Mouse (Mus musculus): ENCODE measurements around the gene Hnrnpul2.
"Not testable (repeated sequence)": the region's sequence is repeated elsewhere in the genome, so short reads cannot be mapped to it uniquely, and the experiment has no call there.

The Hnrnpul2 gene

GRCm38 (mm10) chr19:8852236-8852928 lies 32.6 kb downstream of the Hnrnpul2 start:
- DNase-seq, result no peak

GRCm38 (mm10) chr19:8853117-8853516 lies 33.3 kb downstream of the Hnrnpul2 start:
- no peak for DNase-seq

GRCm38 (mm10) chr19:8857689-8858088 lies 37.9 kb downstream of the Hnrnpul2 start:
- DNase-seq, result no peak

DNA sequence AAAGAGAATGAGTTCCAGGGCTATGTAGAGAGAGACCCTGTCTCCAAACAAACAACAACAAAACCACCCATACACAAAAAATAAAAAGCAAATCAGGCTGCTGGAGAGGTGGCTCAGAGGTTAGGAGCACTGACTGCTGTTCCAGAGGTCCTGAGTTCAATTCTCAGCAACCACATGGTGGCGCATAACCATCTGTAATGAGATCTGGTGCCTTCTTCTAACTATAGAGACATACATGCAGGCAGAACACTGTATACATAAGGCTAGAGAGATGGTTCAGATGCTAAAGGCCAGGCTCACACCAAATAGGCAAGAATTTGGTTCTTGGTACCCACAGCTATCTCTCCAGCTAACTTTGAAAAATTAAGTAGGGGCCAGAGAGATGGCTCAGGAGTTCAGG lies 39.2 kb downstream of the Hnrnpul2 start:
- DNase-seq, result no peak

DNA sequence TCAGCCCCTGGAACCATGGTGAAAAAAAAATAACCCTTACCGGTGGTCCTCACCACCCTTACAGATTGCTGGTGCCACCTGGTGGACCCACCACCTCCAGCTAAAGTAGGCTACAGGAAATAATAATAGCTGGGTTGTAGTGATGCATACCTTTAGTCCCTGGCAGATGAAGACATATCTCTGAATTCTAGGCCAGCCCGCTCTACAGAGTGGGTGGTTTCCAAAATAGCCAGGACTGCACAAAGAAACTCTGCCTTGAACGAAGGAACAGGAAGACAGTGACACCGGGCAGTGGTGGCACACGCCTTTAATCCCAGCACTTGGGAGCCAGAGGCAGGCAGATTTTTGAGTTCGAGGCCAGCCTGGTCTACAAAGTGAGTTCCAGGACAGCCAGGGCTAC lies 44.5 kb downstream of the Hnrnpul2 start:
- no peak for DNase-seq

- DNase-seq, result not testable (repeated sequence)
These were observed 50.6 kb downstream of the Hnrnpul2 start for GRCm38 (mm10) chr19:8870381-8870780.

DNA sequence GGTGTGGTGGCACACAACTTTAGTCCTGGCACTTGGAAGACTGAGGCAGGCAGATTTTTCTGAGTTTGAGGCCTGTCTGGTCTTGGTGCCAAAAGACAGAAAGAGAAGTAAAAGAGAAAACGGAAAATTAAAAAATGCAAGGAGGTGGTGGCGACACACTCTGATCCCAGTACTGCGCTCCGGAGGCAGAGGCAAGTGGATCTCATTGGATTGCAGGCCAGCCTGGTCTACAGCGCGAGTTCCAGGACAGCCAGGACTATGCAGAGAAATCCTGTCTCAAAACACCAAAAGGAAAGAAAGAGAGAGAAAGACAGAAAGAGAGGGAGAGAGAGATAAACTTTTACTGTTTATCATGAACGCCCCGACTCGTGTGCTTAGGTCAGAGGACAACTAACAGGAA lies 51.0 kb downstream of the Hnrnpul2 start:
- no peak for DNase-seq

GRCm38 (mm10) chr19:8871267-8872186 lies 51.7 kb downstream of the Hnrnpul2 start, which contains the start of gene Ubxn1:
Gene Ubxn1 (plus strand): TSS chr19:8871496.
- peak; percentile 97 for DNase-seq

DNA sequence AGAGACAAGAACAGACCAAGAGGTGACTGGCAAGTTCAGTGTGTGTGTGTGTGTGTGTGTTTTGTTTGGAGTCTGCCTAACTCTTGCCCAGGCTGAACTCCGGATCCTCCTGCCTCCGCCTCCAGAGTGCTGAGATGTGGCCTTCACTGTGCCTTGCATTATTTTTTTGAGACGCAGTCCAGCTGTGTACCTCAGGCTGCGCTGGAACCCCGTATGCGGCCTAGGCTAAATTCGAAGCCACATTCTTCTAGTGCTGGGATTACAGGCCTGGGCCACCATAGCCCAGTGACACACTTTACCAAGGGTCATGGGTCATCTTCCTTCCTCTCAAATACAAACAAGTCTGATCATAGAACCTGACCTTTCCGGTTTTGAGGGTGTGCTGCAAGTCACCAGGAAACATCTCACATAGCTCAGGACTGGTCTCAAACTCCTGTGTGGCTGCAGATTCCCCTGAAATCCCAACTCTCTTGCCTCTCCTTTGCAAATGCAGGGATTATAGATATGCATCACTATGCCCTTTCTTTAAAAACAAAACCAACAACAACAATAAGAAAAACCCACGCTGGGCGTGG lies 52.5 kb downstream of the Hnrnpul2 start:
- no peak for DNase-seq

- no peak for DNase-seq
These were observed 55.2 kb downstream of the Hnrnpul2 start for GRCm38 (mm10) chr19:8875031-8875430.

DNA sequence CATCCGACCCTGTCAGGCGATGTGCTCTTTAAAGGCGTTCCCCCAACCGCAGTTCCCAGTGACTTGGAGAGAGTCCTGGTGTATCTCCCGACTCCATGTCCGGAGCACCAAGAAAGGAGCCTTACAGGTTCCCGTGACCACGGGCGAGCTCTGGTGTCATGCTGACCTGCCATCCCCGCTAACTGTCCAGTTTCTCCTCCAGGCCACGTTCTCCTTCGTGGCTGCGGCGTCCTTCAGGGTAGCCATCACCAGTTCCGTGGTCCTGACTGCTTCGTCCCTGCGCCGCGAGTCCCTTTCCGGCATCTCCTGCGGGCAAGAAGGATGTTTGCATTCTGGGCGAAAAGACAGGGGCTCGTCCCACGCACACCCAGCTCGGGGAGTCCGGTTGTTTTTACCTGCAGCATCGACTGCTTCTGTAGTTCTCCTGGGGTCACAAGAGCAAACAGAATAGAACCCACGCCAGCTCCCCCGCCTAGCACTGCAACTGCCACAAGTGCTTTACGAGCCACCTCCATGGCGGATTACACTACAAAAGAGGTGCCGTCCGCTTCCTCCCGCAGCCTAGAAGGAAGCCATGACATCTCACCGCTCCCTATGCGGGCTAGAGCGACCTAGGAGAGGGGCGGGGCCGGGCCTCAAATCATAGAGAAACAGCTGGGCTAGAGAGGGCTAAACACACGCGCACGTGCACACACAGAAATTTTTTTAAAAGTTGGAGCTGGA lies 60.7 kb downstream of the Hnrnpul2 start, which contains the start of gene Uqcc3:
Gene Uqcc3 (minus strand): TSS at position 613 of the 723 bp plus-strand sequence.
- DNase-seq, result peak; percentile 88

- no peak for DNase-seq
These were observed 61.2 kb downstream of the Hnrnpul2 start for GRCm38 (mm10) chr19:8881034-8881392.

DNA sequence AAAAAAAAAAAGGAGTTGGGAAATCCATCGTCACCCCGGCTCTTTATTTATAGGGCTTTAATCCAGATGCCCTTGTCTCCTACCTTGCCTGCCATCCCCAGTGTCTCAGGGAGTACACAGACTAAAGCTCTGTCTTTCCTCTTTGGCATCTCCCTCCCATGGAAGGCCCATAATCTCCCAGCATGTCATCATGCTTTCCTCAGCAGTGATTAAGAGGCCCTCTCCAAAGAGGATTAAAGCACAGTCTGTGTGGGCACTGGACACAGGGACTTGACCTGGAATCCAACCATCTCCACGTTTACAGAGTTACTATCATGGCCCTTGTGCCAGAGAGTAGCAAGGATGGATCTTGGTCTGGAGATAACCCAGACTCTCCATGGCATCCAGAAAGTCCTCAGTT lies 63.8 kb downstream of the Hnrnpul2 start, which contains the start of the genes Lbhd1 and Gm49403:
Gene Lbhd1 (plus strand): TSS at position 117 of the 400 bp plus-strand sequence.
Gene Gm49403 (plus strand): TSS at position 315 of the 400 bp plus-strand sequence.
- no peak for DNase-seq
